In genomic region chr11:71224614-71225013, GRCm38 (mm10) we compare ENCODE assay signal across 12 mouse cellular contexts. TPM values are rescaled to one million over a fixed set of nuclear protein-coding genes. Genes with fewer than 3 reads are reported as not detected.
DNase-seq lines count a peak whose midpoint lies in the region; ATAC-seq and TF ChIP-seq lines count a peak whose summit lies in the region.
"Had no signal": no experiment of that assay in that cellular context is flagged by ENCODE, and none has a peak within 500 bp of the region (broad histone marks: within the 10 kb centered on the region; RNA-seq: fewer than 3 reads in every experiment).

No protein-coding gene starts in this region.

- no peak for TF ChIP-seq EP300 in heart, adult 2 months (IDR thresholded peaks at IDR 0.05; ENCODE audit: insufficient read depth, low read depth, low read length)
- no peak for TF ChIP-seq EP300 in lung, postnatal 0 days (IDR thresholded peaks at IDR 0.05)

- peak in 1 of 2 experiments; percentile 8 for DNase-seq in heart, adult 2 months
- DNase-seq in liver, adult 2 months (ENCODE audit: extremely low read depth, low read depth, low spot score) = peak; percentile 2
- DNase-seq in liver = no peak
- DNase-seq in adrenal gland, adult 8-10 months = peak; percentile 37
- no peak for DNase-seq in lung, postnatal 0 days (ENCODE audit: low spot score)
- DNase-seq in thymus, postnatal 14 days = no peak
- DNase-seq in urinary bladder, postnatal 4 days (ENCODE audit: low spot score in 2 of 2) = no peak
- DNase-seq: thymus, postnatal 25 days had no signal

- no peak overlapping the region for H3K27ac ChIP-seq in heart, adult 2 months
- no peak overlapping the region for H3K27ac ChIP-seq in heart, embryonic 12.5 days (ENCODE audit: poor library complexity, severe bottlenecking)
- no peak overlapping the region for H3K27ac ChIP-seq in liver, adult 2 months (replicated peaks; ENCODE audit: insufficient read depth, low read depth, low read length)
- H3K27ac ChIP-seq in lung, postnatal 0 days (ENCODE audit: low read length) = no peak overlapping the region

- intact Hi-C loops in heart, adult 2 months (cut with DNase I) = no loop called here

- H3K4me2 ChIP-seq in heart, embryonic 12.5 days = no peak overlapping the region
- no peak overlapping the region for H3K4me2 ChIP-seq in lung, postnatal 0 days (replicated peaks; ENCODE audit: low read depth, low read length)

- WGBS in heart, adult 2 months = 63% methylated on average over 2 of the region's 2 CpGs
- 55% methylated on average over 2 of the region's 2 CpGs for WGBS in heart, embryonic 12.5 days
- 67% methylated on average over 2 of the region's 2 CpGs for WGBS in liver, adult 2 months
- WGBS in lung, postnatal 0 days = 66% methylated on average over 2 of the region's 2 CpGs

- no peak overlapping the region for H3K9ac ChIP-seq in heart, adult 2 months (ENCODE audit: low read depth, low read length)
- no peak overlapping the region for H3K9ac ChIP-seq in heart, embryonic 12.5 days
- H3K9ac ChIP-seq in liver, adult 2 months (ENCODE audit: low read depth, low read length) = no peak overlapping the region
- H3K9ac ChIP-seq in lung, postnatal 0 days (replicated peaks; ENCODE audit: low read depth) = no peak overlapping the region

- H3K4me1 ChIP-seq in heart, adult 2 months (ENCODE audit: control insufficient read depth, insufficient read depth, low read length) = no peaks in the 10 kb centered on the region
- H3K4me1 ChIP-seq in heart, embryonic 12.5 days (replicated peaks) = no peaks in the 10 kb centered on the region
- no peaks in the 10 kb centered on the region for H3K4me1 ChIP-seq in liver, adult 2 months (ENCODE audit: control insufficient read depth, insufficient read depth, low read length)
- no peaks in the 10 kb centered on the region for H3K4me1 ChIP-seq in lung, postnatal 0 days (ENCODE audit: insufficient read depth, low read depth, low read length)

- TF ChIP-seq CTCF in heart, adult 2 months (IDR thresholded peaks at IDR 0.05) = peak; percentile 31
- peak; percentile 36 for TF ChIP-seq CTCF in liver, adult 2 months (IDR thresholded peaks at IDR 0.05; ENCODE audit: low read depth, low read length)
- peak; percentile 40 for TF ChIP-seq CTCF in lung, postnatal 0 days (IDR thresholded peaks at IDR 0.05)

- no peak for TF ChIP-seq POLR2A in heart, adult 2 months (IDR thresholded peaks at IDR 0.05; ENCODE audit: insufficient read depth, low read depth, low read length)
- no peak for TF ChIP-seq POLR2A in liver, adult 2 months (IDR thresholded peaks at IDR 0.05; ENCODE audit: extremely low read depth, insufficient read depth, low read length)

- H3K79me2 ChIP-seq in heart, adult 2 months (replicated peaks; ENCODE audit: control insufficient read depth, insufficient read depth, low read length) = no peaks in the 10 kb centered on the region
- H3K79me2 ChIP-seq in liver, adult 2 months (ENCODE audit: control insufficient read depth, insufficient read depth, low read length) = no peaks in the 10 kb centered on the region

- H3K36me3 ChIP-seq in heart, adult 2 months (ENCODE audit: control insufficient read depth, insufficient read depth, low read length) = no peaks in the 10 kb centered on the region
- no peaks in the 10 kb centered on the region for H3K36me3 ChIP-seq in heart, embryonic 12.5 days
- no peaks in the 10 kb centered on the region for H3K36me3 ChIP-seq in liver, adult 2 months (ENCODE audit: control insufficient read depth, insufficient read depth, low read length)
- no peaks in the 10 kb centered on the region for H3K36me3 ChIP-seq in lung, postnatal 0 days (ENCODE audit: insufficient read depth, low read length)

- H3K4me3 ChIP-seq in heart, adult 2 months = no peak overlapping the region
- H3K4me3 ChIP-seq in heart, embryonic 12.5 days = no peak overlapping the region
- no peak overlapping the region for H3K4me3 ChIP-seq in liver, adult 2 months (ENCODE audit: insufficient read depth, low read depth, low read length)
- H3K4me3 ChIP-seq in lung, postnatal 0 days (ENCODE audit: low read depth, low read length) = no peak overlapping the region

- no peak for ATAC-seq in heart, embryonic 12.5 days (ENCODE audit: insufficient number of reproducible peaks, low FRiP score)
- no peak for ATAC-seq in lung, postnatal 0 days
- ATAC-seq: forebrain, embryonic 14.5 days had no signal

- no peaks in the 10 kb centered on the region for H3K27me3 ChIP-seq in heart, adult 2 months (ENCODE audit: control insufficient read depth, insufficient read depth, low read length)
- no peaks in the 10 kb centered on the region for H3K27me3 ChIP-seq in heart, embryonic 12.5 days (replicated peaks)
- no peaks in the 10 kb centered on the region for H3K27me3 ChIP-seq in liver, adult 2 months (ENCODE audit: control insufficient read depth, insufficient read depth, low read length)
- H3K27me3 ChIP-seq in lung, postnatal 0 days (replicated peaks; ENCODE audit: insufficient read depth, low read length) = no peaks in the 10 kb centered on the region

- H3K9me3 ChIP-seq in heart, embryonic 12.5 days (replicated peaks) = peaks cover 8% of the 10 kb centered on the region; the same call in 1 of the 2 replicates
- H3K9me3 ChIP-seq in lung, postnatal 0 days (ENCODE audit: low read length) = no peaks in the 10 kb centered on the region

RNA-seq across cellular contexts. Expression of gene Nlrp1b, which starts 5.9 kb away (rescaled TPM):
- under 1 TPM; 0.11 to 0.23 TPM for total RNA-seq in heart, adult 2 months (2021)
- 0.15 and 0.18 TPM in 2 replicates for polyA plus RNA-seq in heart, adult 2 months (2012; rRNA removed)
- polyA plus RNA-seq in heart, embryonic 12.5 days (2016; fragmentation: Nextera tagmentation; extraction: Ambion mirVana) = not detected in 2 replicates
- 0.46 and 0.67 TPM in 2 replicates for total RNA-seq in liver, adult 2 months (2014; rRNA removed)
- 0.07 and 0.18 TPM in 2 replicates for polyA plus RNA-seq in liver, adult 2 months (2012; rRNA removed)
- total RNA-seq in adrenal gland, adult 8-10 months (2022) = 1 to 10 TPM in 2 of 4 experiments, under 1 TPM in 2; 0.20 to 1.4 (median 0.77) TPM
- 0.08 and 0.14 TPM in 2 replicates for polyA plus RNA-seq in lung, postnatal 0 days (2015; fragmentation: Nextera tagmentation; extraction: Ambion mirVana)
- polyA plus RNA-seq: embryonic facial prominence, embryonic 11.5 days; forebrain, embryonic 14.5 days; heart, embryonic 14.5 days had no signal

Comparison
In these comparisons a context has a peak if more than half of its experiments do, and no peak if none do; other contexts are left out.
1. DNase-seq: peak in liver, adult 2 months (single experiment) and adrenal gland, adult 8-10 months (single experiment); none in liver (single experiment), lung, postnatal 0 days (single experiment), thymus, postnatal 14 days (single experiment) and urinary bladder, postnatal 4 days (0 of 2).
2. Peak in every context shown above with its lines, with median percentiles within 50 percentile points of each other: CTCF ChIP-seq.